Mouse (Mus musculus) hindbrain, embryonic 15.5 days (tissue): Measurements from ENCODE around the gene Trp63. TPM values are rescaled to one million over a fixed set of nuclear protein-coding genes. Genes with fewer than 3 reads are reported as not detected.

Experiments
- ATAC-seq: fragments of 200-750 bp; cut with Nextera tagmentation; 2 replicates; pipeline ENCODE4 v1.8.0; 2017; ENCODE audit warnings: low read depth, moderate number of reproducible peaks, moderate TSS enrichment; ENCODE audit not compliant: low FRiP score
- H3K27ac ChIP-seq: fragments of 300-500 bp; sonication (generic); replicated peaks from 2 replicates; pipeline ENCODE4 v1.5.1; 2015; ENCODE audit warnings: mild to moderate bottlenecking, inconsistent platforms
- H3K27me3 ChIP-seq: fragments of 300-500 bp; sonication (generic); 2 replicates; pipeline ENCODE4 v1.6.1; 2015; ENCODE audit warnings: control low read depth, inconsistent platforms
- H3K36me3 ChIP-seq: fragments of 300-500 bp; sonication (generic); 2 replicates; pipeline ENCODE4 v1.6.1; 2015; ENCODE audit warnings: control low read depth, inconsistent platforms
- H3K4me1 ChIP-seq: fragments of 300-500 bp; sonication (generic); replicated peaks from 2 replicates; pipeline ENCODE4 v1.6.1; 2015; ENCODE audit warnings: control low read depth, inconsistent platforms
- H3K4me2 ChIP-seq: fragments of 300-500 bp; sonication (generic); 2 replicates; pipeline ENCODE4 v1.6.1; 2015; ENCODE audit warnings: moderate library complexity, mild to moderate bottlenecking, inconsistent platforms
- H3K4me3 ChIP-seq: fragments of 300-500 bp; sonication (generic); 2 replicates; pipeline ENCODE4 v1.5.1; 2015; ENCODE audit warnings: mild to moderate bottlenecking, inconsistent platforms
- H3K9ac ChIP-seq: fragments of 300-500 bp; sonication (generic); 2 replicates; pipeline ENCODE4 v1.6.1; 2015; ENCODE audit warnings: inconsistent platforms
- H3K9me3 ChIP-seq: fragments of 300-500 bp; sonication (generic); 2 replicates; pipeline ENCODE4 v1.6.1; 2016; ENCODE audit warnings: control low read depth, inconsistent platforms
- WGBS: fragments of 180-500 bp; shearing (Covaris S2); methylation state at CpG from one replicate; pipeline ENCODE4 v1.1.7; 2015; 5-methylcytosine and 5-hydroxymethylcytosine counted together
- polyA plus RNA-seq: library from polyadenylated mRNA; unstranded; fragments of >200 nt; fragmentation: Nextera tagmentation; extraction: Ambion mirVana; gene quantifications from 2 replicates; pipeline ENCODE4 v1.2.1, GENCODE M21; 2015

Trp63 gene
- polyA plus RNA-seq, 1 experiment from 2014 or later: 0.12 TPM

GRCm38 (mm10) chr16:25723131-25723530 is 39.6 kb downstream of the Trp63 start:
- H3K27me3 ChIP-seq: no peaks in the 10 kb centered on the region
- no peaks in the 10 kb centered on the region for H3K36me3 ChIP-seq
- H3K4me3 ChIP-seq: no peak overlapping the region
- H3K4me2 ChIP-seq: no peak overlapping the region
- H3K9me3 ChIP-seq: no peaks in the 10 kb centered on the region
- no peak overlapping the region for H3K9ac ChIP-seq
- no peaks in the 10 kb centered on the region for H3K4me1 ChIP-seq
- 83% methylated on average over 5 of the region's 5 CpGs for WGBS
- ATAC-seq: no peak
- no peak overlapping the region for H3K27ac ChIP-seq

- no peak overlapping the region for H3K4me3 ChIP-seq
- H3K27me3 ChIP-seq: no peaks in the 10 kb centered on the region
- no peaks in the 10 kb centered on the region for H3K4me1 ChIP-seq
- H3K27ac ChIP-seq: no peak overlapping the region
- H3K36me3 ChIP-seq: no peaks in the 10 kb centered on the region
- WGBS: 94% methylated on average over 5 of the region's 5 CpGs
- H3K4me2 ChIP-seq: no peak overlapping the region
- H3K9ac ChIP-seq: no peak overlapping the region
- ATAC-seq: no peak
- H3K9me3 ChIP-seq: no peaks in the 10 kb centered on the region
These were observed 43.4 kb downstream of the Trp63 start for GRCm38 (mm10) chr16:25727001-25727400.

DNA sequence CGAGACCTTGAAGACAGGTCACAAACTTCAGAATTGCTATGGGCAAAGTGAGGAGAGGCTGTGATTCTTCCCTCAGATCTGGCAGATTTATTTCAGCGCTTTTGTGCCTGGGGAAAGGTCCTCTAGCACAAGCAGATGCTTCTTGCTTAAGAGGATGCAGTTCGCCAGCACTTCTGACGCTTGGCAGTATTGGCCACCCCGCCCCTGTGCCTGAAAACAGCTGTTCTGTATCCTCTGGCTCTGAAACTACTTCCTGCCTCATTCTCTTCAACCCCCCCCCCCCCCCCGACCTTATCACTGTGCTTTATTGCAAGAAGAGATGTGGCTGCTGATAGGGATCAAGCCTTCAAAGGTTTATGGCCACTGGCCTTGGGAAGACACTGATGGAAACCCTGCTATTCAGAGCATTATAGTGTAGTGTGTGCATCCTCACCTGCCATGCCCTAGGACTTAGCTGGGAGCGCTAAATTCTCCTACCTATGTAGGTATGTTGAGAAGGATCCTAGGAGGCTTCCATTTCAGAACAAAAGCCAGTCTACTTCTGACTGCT is 44.5 kb downstream of the Trp63 start:
- no peak overlapping the region for H3K9ac ChIP-seq
- H3K9me3 ChIP-seq: no peaks in the 10 kb centered on the region
- H3K4me1 ChIP-seq: no peaks in the 10 kb centered on the region
- no peaks in the 10 kb centered on the region for H3K36me3 ChIP-seq
- ATAC-seq: no peak
- no peak overlapping the region for H3K4me3 ChIP-seq
- no peaks in the 10 kb centered on the region for H3K27me3 ChIP-seq
- no peak overlapping the region for H3K27ac ChIP-seq
- WGBS: 71% methylated on average over 7 of the region's 7 CpGs
- no peak overlapping the region for H3K4me2 ChIP-seq

DNA sequence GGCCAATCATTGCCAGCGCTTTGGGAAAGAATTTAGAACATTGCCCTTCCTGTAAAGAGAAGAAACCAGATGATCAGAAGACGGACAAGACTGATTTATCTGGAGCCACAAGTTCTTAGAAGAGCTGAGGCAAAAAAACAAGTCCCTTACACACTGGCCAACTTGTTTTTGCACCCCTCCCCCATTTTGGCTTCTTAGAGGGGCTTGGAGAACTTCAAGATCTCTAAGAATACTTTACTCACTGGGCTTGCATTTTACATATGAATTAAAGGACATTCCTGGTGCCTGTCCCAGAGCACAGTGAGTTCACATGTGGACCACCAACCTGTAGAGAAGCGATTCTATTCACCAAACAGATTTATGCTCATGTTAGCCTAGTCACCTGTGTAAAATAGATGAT is 53.3 kb downstream of the Trp63 start:
- H3K27ac ChIP-seq: no peak overlapping the region
- H3K9me3 ChIP-seq: no peaks in the 10 kb centered on the region
- no peaks in the 10 kb centered on the region for H3K36me3 ChIP-seq
- H3K4me1 ChIP-seq: no peaks in the 10 kb centered on the region
- no peak overlapping the region for H3K4me3 ChIP-seq
- no peak for ATAC-seq
- no peaks in the 10 kb centered on the region for H3K27me3 ChIP-seq
- whole genome bisulfite sequencing: 82% methylated on average over 3 of the region's 3 CpGs
- no peak overlapping the region for H3K9ac ChIP-seq
- no peak overlapping the region for H3K4me2 ChIP-seq

DNA sequence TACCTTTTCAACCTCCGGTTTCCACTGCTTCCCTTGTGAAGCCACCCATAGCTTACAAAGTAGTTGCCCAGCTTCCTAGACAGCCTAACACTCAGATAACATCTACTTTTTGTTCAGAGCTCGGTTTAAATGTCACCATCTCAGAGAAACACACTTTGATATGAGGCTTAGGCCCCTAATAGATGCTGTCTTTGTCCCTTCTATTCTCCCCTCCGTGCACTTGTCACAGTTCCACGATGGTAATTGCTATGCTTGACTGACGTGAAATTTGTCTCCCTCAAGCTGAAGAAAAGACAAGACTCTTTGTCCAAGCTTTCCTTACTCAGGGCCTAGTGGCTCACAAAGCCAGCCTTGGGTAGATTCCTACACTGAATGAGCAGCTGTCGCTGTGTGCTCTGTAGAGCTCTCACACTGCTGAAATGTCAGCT is 54.1 kb downstream of the Trp63 start:
- 0 out of 2 replicates have a peak, but pooled peaks have one; percentile 34 for ATAC-seq
- Histone ChIP-seq H3K27ac (no peak overlapping the region), H3K4me2 (no peak overlapping the region), H3K36me3 (no peaks in the 10 kb centered on the region), H3K9me3 (no peaks in the 10 kb centered on the region), H3K4me3 (no peak overlapping the region), H3K27me3 (no peaks in the 10 kb centered on the region), H3K9ac (no peak overlapping the region), H3K4me1 (no peaks in the 10 kb centered on the region)
- 27% methylated on average over 6 of the region's 6 CpGs for WGBS

DNA sequence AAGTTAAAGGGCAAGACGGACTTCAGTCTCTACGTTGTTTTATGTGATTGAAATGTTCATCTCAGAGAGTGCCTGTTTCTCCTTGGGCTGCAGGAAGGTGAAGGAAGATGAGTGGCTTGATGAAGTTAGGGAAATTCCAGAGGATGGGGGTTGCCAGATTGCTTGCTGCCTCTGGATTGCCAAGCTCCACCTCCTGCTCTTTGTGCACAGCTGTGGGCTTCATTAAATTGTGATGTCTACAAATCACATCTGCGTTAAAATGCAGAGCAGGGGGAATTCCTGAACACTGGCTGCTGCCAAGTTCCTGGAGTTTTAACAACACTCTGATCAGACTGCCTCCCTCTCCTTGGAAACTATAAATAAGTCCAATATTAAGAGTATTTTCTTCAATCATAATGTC is 63.2 kb downstream of the Trp63 start:
- H3K27me3 ChIP-seq: no peaks in the 10 kb centered on the region
- ATAC-seq: no peak
- no peak overlapping the region for H3K9ac ChIP-seq
- H3K4me3 ChIP-seq: no peak overlapping the region
- H3K36me3 ChIP-seq: no peaks in the 10 kb centered on the region
- H3K27ac ChIP-seq: no peak overlapping the region
- H3K4me2 ChIP-seq: no peak overlapping the region
- 42% methylated on average over 3 of the region's 3 CpGs for WGBS
- no peaks in the 10 kb centered on the region for H3K9me3 ChIP-seq
- H3K4me1 ChIP-seq: no peaks in the 10 kb centered on the region

- no peak overlapping the region for H3K27ac ChIP-seq
- no peak for ATAC-seq
- no peak overlapping the region for H3K9ac ChIP-seq
- H3K4me1 ChIP-seq: no peaks in the 10 kb centered on the region
- no peaks in the 10 kb centered on the region for H3K36me3 ChIP-seq
- WGBS: 56% methylated on average over 11 of the region's 11 CpGs
- no peak overlapping the region for H3K4me2 ChIP-seq
- no peak overlapping the region for H3K4me3 ChIP-seq
- H3K9me3 ChIP-seq: no peaks in the 10 kb centered on the region
- no peaks in the 10 kb centered on the region for H3K27me3 ChIP-seq
These were observed 68.3 kb downstream of the Trp63 start for GRCm38 (mm10) chr16:25751866-25752265.

- H3K9ac ChIP-seq: no peak overlapping the region
- no peak overlapping the region for H3K4me2 ChIP-seq
- WGBS: 89% methylated on average over 2 of the region's 2 CpGs
- no peak overlapping the region for H3K27ac ChIP-seq
- no peaks in the 10 kb centered on the region for H3K27me3 ChIP-seq
- no peak for ATAC-seq
- H3K36me3 ChIP-seq: no peaks in the 10 kb centered on the region
- no peaks in the 10 kb centered on the region for H3K4me1 ChIP-seq
- no peak overlapping the region for H3K4me3 ChIP-seq
- H3K9me3 ChIP-seq: no peaks in the 10 kb centered on the region
These were observed 74.5 kb downstream of the Trp63 start for GRCm38 (mm10) chr16:25758108-25758507.

- no peaks in the 10 kb centered on the region for H3K9me3 ChIP-seq
- ATAC-seq: no peak
- 85% methylated on average over 5 of the region's 5 CpGs for WGBS
- no peaks in the 10 kb centered on the region for H3K36me3 ChIP-seq
- H3K27ac ChIP-seq: no peak overlapping the region
- H3K4me3 ChIP-seq: no peak overlapping the region
- no peak overlapping the region for H3K4me2 ChIP-seq
- H3K9ac ChIP-seq: no peak overlapping the region
- H3K27me3 ChIP-seq: no peaks in the 10 kb centered on the region
- H3K4me1 ChIP-seq: no peaks in the 10 kb centered on the region
These were observed 82.0 kb downstream of the Trp63 start for GRCm38 (mm10) chr16:25765549-25765948.

DNA sequence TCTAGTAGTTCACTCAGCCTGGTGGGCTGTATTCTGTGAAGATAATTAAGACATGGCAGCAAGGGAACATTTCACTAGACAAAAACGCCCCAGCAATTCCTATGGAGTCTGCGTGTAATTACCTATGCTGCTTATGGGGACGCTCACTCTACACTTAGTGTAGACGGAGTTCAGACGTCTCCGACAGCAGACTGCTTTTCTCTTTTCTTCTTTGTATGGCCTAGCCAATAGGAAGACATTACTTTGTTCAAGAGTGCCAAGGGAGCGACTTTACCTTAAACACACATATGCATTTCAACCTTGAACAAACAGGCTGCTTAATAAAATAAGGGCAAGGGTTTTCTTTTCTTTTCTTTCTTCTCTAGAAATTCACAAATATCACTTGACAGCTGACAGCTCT is 91.0 kb downstream of the Trp63 start:
- Histone ChIP-seq H3K4me3 (no peak overlapping the region), H3K27ac (no peak overlapping the region), H3K36me3 (no peaks in the 10 kb centered on the region), H3K9ac (no peak overlapping the region), H3K9me3 (no peaks in the 10 kb centered on the region), H3K27me3 (no peaks in the 10 kb centered on the region), H3K4me2 (no peak overlapping the region), H3K4me1 (no peaks in the 10 kb centered on the region)
- no peak for ATAC-seq
- WGBS: 60% methylated on average over 7 of the region's 7 CpGs

GRCm38 (mm10) chr16:25777501-25777900 is 93.9 kb downstream of the Trp63 start:
- H3K36me3 ChIP-seq: no peaks in the 10 kb centered on the region
- ATAC-seq: no peak
- no peaks in the 10 kb centered on the region for H3K27me3 ChIP-seq
- WGBS: 80% methylated on average over 1 of the region's 1 CpGs
- no peak overlapping the region for H3K9ac ChIP-seq
- H3K9me3 ChIP-seq: no peaks in the 10 kb centered on the region
- no peak overlapping the region for H3K27ac ChIP-seq
- no peaks in the 10 kb centered on the region for H3K4me1 ChIP-seq
- no peak overlapping the region for H3K4me2 ChIP-seq
- H3K4me3 ChIP-seq: no peak overlapping the region

DNA sequence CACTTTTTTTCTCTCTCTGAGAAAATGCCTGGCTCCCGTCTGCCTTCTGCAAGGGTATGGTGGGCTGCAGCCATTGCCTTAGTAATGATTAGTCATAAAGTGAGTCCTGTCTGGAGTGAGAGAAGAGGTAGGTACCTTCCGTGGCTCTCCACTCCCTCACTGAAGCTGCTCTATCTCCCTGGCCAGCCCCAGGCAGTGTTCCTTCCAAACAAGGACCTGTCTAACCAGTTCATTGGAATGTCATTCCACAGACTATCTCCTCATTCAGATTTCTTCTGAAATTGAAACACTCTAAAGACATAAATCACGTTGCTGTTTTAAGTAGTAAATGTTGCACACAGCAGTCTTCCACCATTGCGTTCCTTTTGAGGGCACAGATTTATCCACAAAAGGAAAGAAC is 96.4 kb downstream of the Trp63 start:
- WGBS: 64% methylated on average over 4 of the region's 4 CpGs
- Histone ChIP-seq H3K4me2 (no peak overlapping the region), H3K9ac (no peak overlapping the region), H3K9me3 (no peaks in the 10 kb centered on the region), H3K27me3 (no peaks in the 10 kb centered on the region), H3K27ac (no peak overlapping the region), H3K36me3 (no peaks in the 10 kb centered on the region), H3K4me1 (no peaks in the 10 kb centered on the region), H3K4me3 (no peak overlapping the region)
- no peak for ATAC-seq

GRCm38 (mm10) chr16:25784246-25784645 is 100.7 kb downstream of the Trp63 start:
- Histone ChIP-seq H3K27me3 (no peaks in the 10 kb centered on the region), H3K9me3 (no peaks in the 10 kb centered on the region), H3K27ac (no peak overlapping the region), H3K4me1 (no peaks in the 10 kb centered on the region), H3K9ac (no peak overlapping the region), H3K4me3 (no peak overlapping the region), H3K4me2 (no peak overlapping the region), H3K36me3 (no peaks in the 10 kb centered on the region)
- 76% methylated on average over 2 of the region's 2 CpGs for WGBS
- no peak for ATAC-seq
